Mouse (Mus musculus) mature B cell (primary cell): ENCODE measurements around the gene Grtp1.
"Not testable (repeated sequence)": the region's sequence is repeated elsewhere in the genome, so short reads cannot be mapped to it uniquely, and the experiment has no call there.

Source experiments
- in situ Hi-C: fragments of 300-500 bp; cut with MboI; formaldehyde crosslinking; loops from 2 replicates; pipeline ENCODE4 v1.14.3; 2019

The Grtp1 gene

GRCm38 (mm10) chr8:13174305-13174704 is 26.1 kb downstream of the Grtp1 start:
- in situ Hi-C loops: no loop called here

- in situ Hi-C loops: no loop called here
These were observed 29.9 kb downstream of the Grtp1 start for GRCm38 (mm10) chr8:13170510-13170909.

GRCm38 (mm10) chr8:13164361-13164760 is 36.1 kb downstream of the Grtp1 start:
- in situ Hi-C loops: no loop called here

GRCm38 (mm10) chr8:13163563-13163962 is 36.9 kb downstream of the Grtp1 start:
- in situ Hi-C loops: no loop called here

- in situ Hi-C loops: no loop called here
These were observed 38.3 kb downstream of the Grtp1 start for GRCm38 (mm10) chr8:13162098-13162497.

- in situ Hi-C loops: no loop called here
These were observed 39.7 kb downstream of the Grtp1 start for GRCm38 (mm10) chr8:13160691-13161090.

- in situ Hi-C loops: no loop called here
These were observed 41.0 kb downstream of the Grtp1 start for GRCm38 (mm10) chr8:13159377-13159881.

- in situ Hi-C loops: no loop called here
These were observed 41.6 kb downstream of the Grtp1 start, which contains the start of gene Lamp1 for GRCm38 (mm10) chr8:13158718-13159376. TSS of gene Lamp1 (plus strand) at chr8:13159161.

- in situ Hi-C loops: no loop called here
These were observed 43.9 kb downstream of the Grtp1 start for GRCm38 (mm10) chr8:13156327-13157097.

- in situ Hi-C loops: no loop called here
These were observed 45.1 kb downstream of the Grtp1 start for GRCm38 (mm10) chr8:13155358-13155757.

GRCm38 (mm10) chr8:13154099-13154498 is 46.3 kb downstream of the Grtp1 start:
- in situ Hi-C loops: no loop called here

GRCm38 (mm10) chr8:13150929-13151328 is 49.5 kb downstream of the Grtp1 start:
- in situ Hi-C loops: no loop called here

- in situ Hi-C loops: no loop called here
These were observed 50.6 kb downstream of the Grtp1 start for GRCm38 (mm10) chr8:13149866-13150265.

GRCm38 (mm10) chr8:13149287-13149686 is 51.1 kb downstream of the Grtp1 start:
- in situ Hi-C loops: no loop called here

- in situ Hi-C loops: no loop called here
These were observed 51.9 kb downstream of the Grtp1 start for GRCm38 (mm10) chr8:13148476-13148875.

GRCm38 (mm10) chr8:13141681-13142080 is 58.7 kb downstream of the Grtp1 start:
- in situ Hi-C loops: no loop called here

- in situ Hi-C loops: no loop called here
These were observed 60.7 kb downstream of the Grtp1 start for GRCm38 (mm10) chr8:13139641-13140182.

GRCm38 (mm10) chr8:13132220-13132619 is 68.2 kb downstream of the Grtp1 start:
- in situ Hi-C loops: not testable (repeated sequence)

GRCm38 (mm10) chr8:13124897-13125296 is 75.5 kb downstream of the Grtp1 start:
- in situ Hi-C loops: loop anchor here (25.0 kb wide), 1 partner anchor 662 kb away; the partner anchor contains the start of gene Upf3a

- in situ Hi-C loops: loop anchor here (25.0 kb wide), 1 partner anchor 664 kb away; the partner anchor contains the start of gene Upf3a
These were observed 77.5 kb downstream of the Grtp1 start for GRCm38 (mm10) chr8:13122887-13123421.
